In the genomic region with DNA sequence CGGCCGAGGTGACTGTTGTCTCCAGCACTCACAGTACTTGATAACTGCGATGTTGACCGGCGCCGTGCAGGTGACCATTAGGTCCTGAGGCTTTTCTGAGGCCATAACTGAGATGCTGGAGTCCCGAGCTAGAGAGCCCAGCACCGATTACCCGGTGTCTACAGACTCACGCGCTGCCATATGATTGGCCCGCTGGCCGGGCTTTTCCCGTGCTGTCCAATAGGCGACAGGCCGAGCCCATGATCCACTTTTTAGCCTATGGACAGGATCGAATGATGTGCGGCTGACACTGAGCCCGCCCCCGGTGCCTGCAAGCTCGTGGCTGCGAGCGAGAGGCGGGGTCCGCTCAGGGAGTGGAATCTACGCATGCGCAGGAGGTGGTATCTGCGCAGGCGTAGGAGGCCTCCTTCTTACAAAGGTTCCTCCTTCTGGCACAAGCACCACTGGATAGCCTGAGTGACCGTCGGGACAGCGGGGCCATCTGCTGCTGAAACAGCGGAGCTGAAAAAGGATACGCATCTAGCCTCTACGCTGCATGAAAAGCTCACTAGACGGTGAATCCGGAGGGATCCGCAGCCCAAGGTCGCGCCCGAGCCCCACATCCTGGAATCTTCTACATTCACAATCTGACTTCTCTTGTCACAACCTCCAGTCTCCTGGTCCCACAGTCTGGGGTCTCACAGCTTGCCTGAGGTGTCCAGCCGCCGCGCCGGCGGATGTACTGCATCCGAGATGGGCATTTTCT, we compare ENCODE assay signal across 8 mouse cellular contexts. TPM values are rescaled to one million over a fixed set of nuclear protein-coding genes. Genes with fewer than 3 reads are reported as not detected.
DNase-seq lines count a peak whose midpoint lies in the region; ATAC-seq and TF ChIP-seq lines count a peak whose summit lies in the region.

A gene (minus strand): TSS at position 161 of the 745 bp plus-strand sequence.

- no peak for TF ChIP-seq CTCF in bone marrow macrophage, adult 2 months (IDR thresholded peaks at IDR 0.05; ENCODE audit: low read depth, low read length)
- TF ChIP-seq CTCF in embryonic fibroblast, embryonic 13.5 days (IDR thresholded peaks at IDR 0.05; ENCODE audit: borderline replicate concordance, insufficient read depth, low read length) = peak; percentile 34; the same call in 1 of the 2 replicates

- peak within 1 kb of the TSS; percentile 95 for H3K4me2 ChIP-seq in kidney, embryonic 14.5 days (replicated peaks; ENCODE audit: low read depth, low read length)
- peak within 1 kb of the TSS; percentile 98 for H3K4me2 ChIP-seq in limb, embryonic 15.5 days

- peaks cover 12% of the 10 kb centered on the region for H3K4me1 ChIP-seq in bone marrow macrophage, adult 2 months (ENCODE audit: control insufficient read depth, insufficient read depth, low read length)
- H3K4me1 ChIP-seq in embryonic fibroblast, embryonic 13.5 days (ENCODE audit: control insufficient read depth, insufficient read depth, low read length) = no peaks in the 10 kb centered on the region
- H3K4me1 ChIP-seq in kidney, embryonic 14.5 days (ENCODE audit: control insufficient read depth, insufficient read depth, low read length) = peaks cover 11% of the 10 kb centered on the region; the same call in 1 of the 2 replicates
- peaks cover 28% of the 10 kb centered on the region for H3K4me1 ChIP-seq in limb, embryonic 15.5 days

- H3K4me3 ChIP-seq in bone marrow macrophage, adult 2 months (ENCODE audit: insufficient read depth, low read length) = peak within 1 kb of the TSS; percentile 91
- H3K4me3 ChIP-seq in embryonic fibroblast, embryonic 13.5 days (ENCODE audit: insufficient read depth, low read length) = peak within 1 kb of the TSS; percentile 73
- peak within 1 kb of the TSS; percentile 77 for H3K4me3 ChIP-seq in kidney, embryonic 14.5 days (ENCODE audit: low read length)
- H3K4me3 ChIP-seq in limb, embryonic 15.5 days = peak within 1 kb of the TSS; percentile 74

- peak; percentile 98 for ATAC-seq in kidney, embryonic 14.5 days (ENCODE audit: low FRiP score, low TSS enrichment)
- ATAC-seq in limb, embryonic 15.5 days (ENCODE audit: insufficient number of reproducible peaks, low FRiP score, low TSS enrichment, low read depth) = peak; percentile 99

- peaks cover 6% of the 10 kb centered on the region; the same call in 1 of the 2 replicates for H3K36me3 ChIP-seq in kidney, embryonic 14.5 days (ENCODE audit: control insufficient read depth, insufficient read depth, low read length)
- peaks cover 13% of the 10 kb centered on the region; the same call in 1 of the 2 replicates for H3K36me3 ChIP-seq in limb, embryonic 15.5 days

- no peaks in the 10 kb centered on the region for H3K9me3 ChIP-seq in kidney, embryonic 14.5 days (ENCODE audit: control insufficient read depth, low read length)
- no peaks in the 10 kb centered on the region for H3K9me3 ChIP-seq in limb, embryonic 15.5 days

- no peak for TF ChIP-seq POLR2A in bone marrow macrophage, adult 2 months (IDR thresholded peaks at IDR 0.05; ENCODE audit: borderline replicate concordance, low read depth, low read length)
- TF ChIP-seq POLR2A in embryonic fibroblast, embryonic 13.5 days (IDR thresholded peaks at IDR 0.05; ENCODE audit: low read depth, low read length) = peak; percentile 99

- WGBS in kidney, embryonic 14.5 days = under 1% methylated on average over 47 of the region's 47 CpGs
- WGBS in limb, embryonic 15.5 days = under 1% methylated on average over 47 of the region's 47 CpGs

- H3K27ac ChIP-seq in bone marrow macrophage, adult 2 months (ENCODE audit: insufficient read depth, low read depth, low read length) = peak within 1 kb of the TSS; percentile 76
- H3K27ac ChIP-seq in embryonic fibroblast, embryonic 13.5 days (ENCODE audit: insufficient read depth, low read length) = peak within 1 kb of the TSS; percentile 62
- peak within 1 kb of the TSS; percentile 96 for H3K27ac ChIP-seq in kidney, embryonic 14.5 days (ENCODE audit: low read depth, low read length)
- peak within 1 kb of the TSS; percentile 95 for H3K27ac ChIP-seq in limb, embryonic 15.5 days

- DNase-seq in A20 (ENCODE audit: low read depth, low spot score) = peak; percentile 100
- peak; percentile 99 to 100 for DNase-seq in heart, adult 9 months (ENCODE audit: low spot score in 2 of 2)
- peak; percentile 99 for DNase-seq in monocyte, adult 2 months (ENCODE audit: low read depth in 1 of 2, low spot score in 2 of 2)
- DNase-seq in spleen, postnatal 36 days (ENCODE audit: low spot score in 2 of 2) = peak; percentile 99

- H3K9ac ChIP-seq in kidney, embryonic 14.5 days (ENCODE audit: low read depth, low read length) = peak within 1 kb of the TSS; percentile 72
- H3K9ac ChIP-seq in limb, embryonic 15.5 days = peak within 1 kb of the TSS; percentile 68

- H3K27me3 ChIP-seq in kidney, embryonic 14.5 days (ENCODE audit: control insufficient read depth, insufficient read depth, low read length) = no peaks in the 10 kb centered on the region
- H3K27me3 ChIP-seq in limb, embryonic 15.5 days = no peaks in the 10 kb centered on the region

RNA-seq across cellular contexts. Expression of the gene that starts here (rescaled TPM):
- polyA plus RNA-seq in bone marrow macrophage, adult 2 months (2012; ENCODE audit: insufficient read depth, insufficient read length, missing spikeins) = 9.6 and 12.3 TPM in 2 replicates
- polyA plus RNA-seq in embryonic fibroblast, embryonic 13.5 days (2011; ENCODE audit: insufficient read length, low read depth, missing spikeins) = 18.1 and 22.0 TPM in 2 replicates
- polyA plus RNA-seq in kidney, embryonic 14.5 days (2014; fragmentation: Nextera tagmentation; extraction: Ambion mirVana) = 23.2 and 36.1 TPM in 2 replicates
- 36.8 and 37.3 TPM in 2 replicates for polyA plus RNA-seq in limb, embryonic 15.5 days (2015; fragmentation: Nextera tagmentation; extraction: Ambion mirVana)

Comparison
In these comparisons a context has a peak if more than half of its experiments do, and no peak if none do; other contexts are left out.
1. Peak in every context shown above with its lines: DNase-seq, ATAC-seq, H3K4me3 ChIP-seq and H3K27ac ChIP-seq.